Mouse (Mus musculus) lung, postnatal 36 days (tissue): Measurements from ENCODE around the gene Tmco3.
A peak's percentile ranks its signal among the peaks of the same experiment; 100 is the strongest.
"Not testable (repeated sequence)": the region's sequence is repeated elsewhere in the genome, so short reads cannot be mapped to it uniquely, and the experiment has no call there.

ENCODE experiments used
- DNase-seq: peaks from one replicate; pipeline ENCODE4 v3.0.0; 2022; ENCODE audit warnings: mixed read lengths

Tmco3 gene

GRCm38 (mm10) chr8:13306916-13307315 lies 18.9 kb downstream of the Tmco3 start:
- DNase-seq, result peak; percentile 21

GRCm38 (mm10) chr8:13314922-13315321 lies 26.9 kb downstream of the Tmco3 start:
- DNase-seq, result no peak

- no peak for DNase-seq
These were observed 28.7 kb downstream of the Tmco3 start for GRCm38 (mm10) chr8:13316671-13317070.

- peak; percentile 32 for DNase-seq
These were observed 38.6 kb downstream of the Tmco3 start for GRCm38 (mm10) chr8:13326598-13326997.

- DNase-seq, result no peak
These were observed 46.7 kb downstream of the Tmco3 start for GRCm38 (mm10) chr8:13334671-13335070.

GRCm38 (mm10) chr8:13337245-13337644 lies 49.3 kb downstream of the Tmco3 start:
- not testable (repeated sequence) for DNase-seq

- DNase-seq, result no peak
These were observed 49.7 kb downstream of the Tmco3 start for GRCm38 (mm10) chr8:13337678-13338077.

- DNase-seq, result peak; percentile 74
These were observed 50.4 kb downstream of the Tmco3 start, which contains the start of gene Tfdp1 for GRCm38 (mm10) chr8:13338255-13338860. Gene Tfdp1 (plus strand): TSS chr8:13338751.

GRCm38 (mm10) chr8:13338901-13339645 lies 51.1 kb downstream of the Tmco3 start:
- peak; percentile 28 for DNase-seq

GRCm38 (mm10) chr8:13339646-13339990 lies 51.6 kb downstream of the Tmco3 start:
- DNase-seq, result no peak

- DNase-seq, result no peak
These were observed 52.7 kb downstream of the Tmco3 start for GRCm38 (mm10) chr8:13340650-13341049.

- no peak for DNase-seq
These were observed 54.4 kb downstream of the Tmco3 start for GRCm38 (mm10) chr8:13342340-13342739.

GRCm38 (mm10) chr8:13343134-13343533 lies 55.1 kb downstream of the Tmco3 start:
- no peak for DNase-seq

GRCm38 (mm10) chr8:13350052-13350451 lies 62.1 kb downstream of the Tmco3 start:
- DNase-seq, result no peak

- DNase-seq, result no peak
These were observed 63.6 kb downstream of the Tmco3 start for GRCm38 (mm10) chr8:13351593-13351992.

GRCm38 (mm10) chr8:13352601-13353000 lies 64.6 kb downstream of the Tmco3 start:
- no peak for DNase-seq

GRCm38 (mm10) chr8:13353155-13353833 lies 65.3 kb downstream of the Tmco3 start:
- DNase-seq, result no peak

- DNase-seq, result no peak
These were observed 65.9 kb downstream of the Tmco3 start for GRCm38 (mm10) chr8:13353883-13354282.

- no peak for DNase-seq
These were observed 68.2 kb downstream of the Tmco3 start for GRCm38 (mm10) chr8:13356221-13356620.

- peak; percentile 3 for DNase-seq
These were observed 68.7 kb downstream of the Tmco3 start for GRCm38 (mm10) chr8:13356681-13357080.

GRCm38 (mm10) chr8:13360213-13360612 lies 72.2 kb downstream of the Tmco3 start:
- no peak for DNase-seq

- DNase-seq, result no peak
These were observed 73.9 kb downstream of the Tmco3 start for GRCm38 (mm10) chr8:13361865-13362264.
